Mouse (Mus musculus): ENCODE measurements around the gene Dclk2. TPM values are rescaled to one million over a fixed set of nuclear protein-coding genes. Genes with fewer than 3 reads are reported as not detected.

Dclk2 gene
- polyA plus RNA-seq, 1 experiment = 108 TPM

- no peak for DNase-seq (ENCODE audit: extremely low spot score in 1 of 2, low spot score in 1 of 2)
Measured at GRCm38 (mm10) chr3:86847536-86847935, 73.1 kb downstream of the Dclk2 start.

GRCm38 (mm10) chr3:86846036-86846435 is 74.6 kb downstream of the Dclk2 start:
- no peak for DNase-seq (ENCODE audit: extremely low spot score in 1 of 2, low spot score in 1 of 2)

- no peak for DNase-seq (ENCODE audit: extremely low spot score in 1 of 2, low spot score in 1 of 2)
Measured at GRCm38 (mm10) chr3:86845578-86845977, 75.1 kb downstream of the Dclk2 start.

GRCm38 (mm10) chr3:86844804-86845481 is 75.7 kb downstream of the Dclk2 start:
- DNase-seq (ENCODE audit: extremely low spot score in 1 of 2, low spot score in 1 of 2) = peak; percentile 37 to 68

- DNase-seq (ENCODE audit: extremely low spot score in 1 of 2, low spot score in 1 of 2) = no peak
Measured at GRCm38 (mm10) chr3:86842461-86842860, 78.2 kb downstream of the Dclk2 start.

- no peak for DNase-seq (ENCODE audit: extremely low spot score in 1 of 2, low spot score in 1 of 2)
Measured at GRCm38 (mm10) chr3:86839606-86840005, 81.0 kb downstream of the Dclk2 start.

- no peak for DNase-seq (ENCODE audit: extremely low spot score in 1 of 2, low spot score in 1 of 2)
Measured at GRCm38 (mm10) chr3:86837386-86837785, 83.3 kb downstream of the Dclk2 start.

- DNase-seq (ENCODE audit: extremely low spot score in 1 of 2, low spot score in 1 of 2) = no peak
Measured at GRCm38 (mm10) chr3:86835180-86835579, 85.5 kb downstream of the Dclk2 start.

- DNase-seq (ENCODE audit: extremely low spot score in 1 of 2, low spot score in 1 of 2) = no peak
Measured at GRCm38 (mm10) chr3:86834341-86834740, 86.3 kb downstream of the Dclk2 start.

GRCm38 (mm10) chr3:86832591-86833267 is 87.9 kb downstream of the Dclk2 start:
- peak in 1 of 2 experiments; percentile 58 for DNase-seq (ENCODE audit: extremely low spot score in 1 of 2, low spot score in 1 of 2)

- DNase-seq (ENCODE audit: extremely low spot score in 1 of 2, low spot score in 1 of 2) = no peak
Measured at GRCm38 (mm10) chr3:86832115-86832514, 88.5 kb downstream of the Dclk2 start.

- DNase-seq (ENCODE audit: extremely low spot score in 1 of 2, low spot score in 1 of 2) = no peak
Measured at GRCm38 (mm10) chr3:86827506-86827905, 93.1 kb downstream of the Dclk2 start.

GRCm38 (mm10) chr3:86821383-86821782 is 99.3 kb downstream of the Dclk2 start:
- DNase-seq (ENCODE audit: extremely low spot score in 1 of 2, low spot score in 1 of 2) = no peak

GRCm38 (mm10) chr3:86820344-86820743 is 100.3 kb downstream of the Dclk2 start:
- DNase-seq (ENCODE audit: extremely low spot score in 1 of 2, low spot score in 1 of 2) = no peak

GRCm38 (mm10) chr3:86819372-86819771 is 101.3 kb downstream of the Dclk2 start:
- no peak for DNase-seq (ENCODE audit: extremely low spot score in 1 of 2, low spot score in 1 of 2)

- DNase-seq (ENCODE audit: extremely low spot score in 1 of 2, low spot score in 1 of 2) = no peak
Measured at GRCm38 (mm10) chr3:86818001-86818585, 102.6 kb downstream of the Dclk2 start.

GRCm38 (mm10) chr3:86812689-86813088 is 108.0 kb downstream of the Dclk2 start:
- peak; percentile 62 to 91 for DNase-seq (ENCODE audit: extremely low spot score in 1 of 2, low spot score in 1 of 2)

- no peak for DNase-seq (ENCODE audit: extremely low spot score in 1 of 2, low spot score in 1 of 2)
Measured at GRCm38 (mm10) chr3:86810908-86811307, 109.7 kb downstream of the Dclk2 start.

GRCm38 (mm10) chr3:86809646-86810045 is 111.0 kb downstream of the Dclk2 start:
- no peak for DNase-seq (ENCODE audit: extremely low spot score in 1 of 2, low spot score in 1 of 2)

- DNase-seq (ENCODE audit: extremely low spot score in 1 of 2, low spot score in 1 of 2) = peak in 1 of 2 experiments; percentile 61
Measured at GRCm38 (mm10) chr3:86809199-86809598, 111.5 kb downstream of the Dclk2 start.

- DNase-seq (ENCODE audit: extremely low spot score in 1 of 2, low spot score in 1 of 2) = peak in 1 of 2 experiments; percentile 78
Measured at GRCm38 (mm10) chr3:86807750-86808467, 112.7 kb downstream of the Dclk2 start.

Data from frontal cortex, adult 2 months (tissue).